Mouse (Mus musculus): ENCODE measurements around the gene Olfr726. TPM values are rescaled to one million over a fixed set of nuclear protein-coding genes. Genes with fewer than 3 reads are reported as not detected.

Gene Olfr726
- not detected for total RNA-seq (2021)

DNA sequence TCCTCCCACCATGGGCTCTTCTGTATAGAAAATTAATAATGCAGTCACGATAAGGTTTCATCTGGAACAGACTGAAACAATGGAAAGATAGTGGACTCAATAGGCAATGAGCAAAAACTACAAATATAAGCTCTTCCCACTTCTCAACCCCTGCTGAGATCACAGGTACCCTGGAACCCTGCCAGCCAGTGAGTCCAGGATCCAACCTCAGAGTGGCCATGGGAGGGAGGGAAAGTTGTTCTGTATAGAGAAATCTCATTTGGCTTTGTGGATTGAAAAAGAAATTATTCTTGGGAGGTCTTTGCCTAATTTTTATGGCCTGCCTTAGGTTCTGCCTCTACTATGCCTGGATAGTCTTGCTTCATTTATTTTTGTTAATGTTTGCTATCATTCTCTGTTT, at the start of gene Olfr726:
Gene Olfr726 (minus strand): TSS at position 101 of the 400 bp plus-strand sequence.
- intact Hi-C loops (cut with DNase I) = no loop called here
- DNase-seq (ENCODE audit: extremely low spot score in 1 of 2, low spot score in 2 of 2) = no peak

DNA sequence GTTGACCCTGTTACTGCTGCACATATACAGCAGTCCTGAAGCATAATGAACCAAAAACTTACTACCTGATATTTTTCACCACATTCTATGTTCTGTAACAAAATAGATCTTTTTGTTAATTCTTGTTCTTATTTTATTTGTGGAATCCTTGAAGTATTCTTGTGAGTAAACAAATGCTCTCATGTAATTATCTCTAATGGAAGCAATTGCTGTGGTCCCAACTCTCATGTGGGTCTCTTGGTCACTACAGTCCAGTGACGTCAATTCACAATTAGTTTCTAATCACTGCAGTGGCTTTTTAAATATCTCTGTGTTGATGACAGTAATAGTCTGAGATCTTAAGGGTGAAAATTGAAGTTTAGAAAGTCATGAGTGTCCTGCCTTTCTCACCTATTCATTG, 32.1 kb upstream of the Olfr726 start, which contains the start of gene Olfr727:
Gene Olfr727 (plus strand): TSS at position 301 of the 400 bp plus-strand sequence.
- DNase-seq (ENCODE audit: extremely low spot score in 1 of 2, low spot score in 2 of 2) = no peak
- intact Hi-C loops (cut with DNase I) = no loop called here

- DNase-seq (ENCODE audit: extremely low spot score in 1 of 2, low spot score in 2 of 2) = no peak
- intact Hi-C loops (cut with DNase I) = loop anchor here (5.0 kb wide), 1 partner anchor 720 kb away; no protein-coding TSS in a partner anchor
Measured at GRCm38 (mm10) chr14:50062733-50063104, 28.0 kb downstream of the Olfr726 start.

DNA sequence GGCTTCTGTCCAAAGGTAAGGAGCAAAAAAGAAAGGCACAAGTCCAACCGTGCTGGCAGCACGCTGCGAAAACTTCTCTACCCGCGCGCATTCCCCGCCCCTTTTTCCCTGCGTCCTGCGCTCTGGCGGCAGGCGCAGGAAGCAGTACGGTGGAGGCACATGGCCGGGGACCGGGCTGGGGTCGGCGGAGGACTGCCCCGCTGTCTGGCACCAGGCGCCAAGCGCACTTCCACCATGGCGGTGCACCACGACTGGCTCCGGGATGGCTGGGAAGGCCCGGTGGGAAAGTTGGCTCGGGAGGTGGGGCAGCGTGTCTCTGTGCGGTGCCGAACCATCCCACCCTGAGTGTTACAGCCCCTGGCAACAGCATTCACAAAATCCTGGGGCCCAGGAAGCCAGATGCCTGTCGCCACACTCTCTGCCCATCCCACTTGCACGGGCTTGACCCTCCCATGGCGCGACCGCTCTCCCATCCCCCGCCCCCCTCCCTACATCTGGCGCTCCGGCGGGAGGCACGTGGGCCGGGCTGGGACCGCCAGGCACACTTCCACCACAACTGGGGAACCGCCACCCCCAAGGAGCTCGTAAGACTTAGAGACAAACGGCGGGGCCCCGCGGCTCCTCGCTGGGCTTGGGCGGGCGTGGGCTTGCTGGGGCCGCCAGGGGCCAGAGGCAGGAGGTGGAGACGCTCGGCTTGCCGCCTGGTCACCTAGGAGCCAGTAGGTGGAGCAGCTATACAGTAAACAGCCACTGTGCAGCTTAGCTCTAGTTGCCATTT, 28.6 kb downstream of the Olfr726 start:
- intact Hi-C loops (cut with DNase I) = loop anchor here (5.0 kb wide), 1 partner anchor 720 kb away; no protein-coding TSS in a partner anchor
- peak; percentile 32 to 69 for DNase-seq (ENCODE audit: extremely low spot score in 1 of 2, low spot score in 2 of 2)

- peak in 1 of 2 experiments; percentile 26 for DNase-seq (ENCODE audit: extremely low spot score in 1 of 2, low spot score in 2 of 2)
- intact Hi-C loops (cut with DNase I) = loop anchor here (5.0 kb wide), 1 partner anchor 721 kb away; no protein-coding TSS in a partner anchor
Measured at GRCm38 (mm10) chr14:50061590-50061954, 29.2 kb downstream of the Olfr726 start.

GRCm38 (mm10) chr14:50061179-50061578, 29.6 kb downstream of the Olfr726 start:
- intact Hi-C loops (cut with DNase I) = loop anchor here (5.0 kb wide), 1 partner anchor 721 kb away; no protein-coding TSS in a partner anchor
- no peak for DNase-seq (ENCODE audit: extremely low spot score in 1 of 2, low spot score in 2 of 2)

GRCm38 (mm10) chr14:50040275-50040674, 50.5 kb downstream of the Olfr726 start, which contains the start of gene Olfr725:
Gene Olfr725, minus strand, starts transcription at chr14:50040375.
- intact Hi-C loops (cut with DNase I) = no loop called here
- DNase-seq (ENCODE audit: extremely low spot score in 1 of 2, low spot score in 2 of 2) = no peak

Other genes starting within 250 kb of the Olfr726 start
- gene Olfr722, start 189.0 kb downstream of the Olfr726 start, total RNA-seq (2021) = not detected
- not detected for gene Olfr723, start 159.2 kb downstream of the Olfr726 start, total RNA-seq (2021)
- not detected for gene Olfr724, start 127.7 kb downstream of the Olfr726 start, total RNA-seq (2021)
- gene Olfr725, start 50.6 kb downstream of the Olfr726 start, total RNA-seq (2021) = not detected
- gene Olfr727, start 32.2 kb upstream of the Olfr726 start, total RNA-seq (2021) = not detected
- gene Olfr728, start 51.7 kb upstream of the Olfr726 start, total RNA-seq (2021) = not detected
- not detected for gene Olfr729, start 62.0 kb upstream of the Olfr726 start, total RNA-seq (2021)
- not detected for gene Olfr730, start 97.2 kb upstream of the Olfr726 start, total RNA-seq (2021)
- not detected for gene Olfr731, start 150.9 kb upstream of the Olfr726 start, total RNA-seq (2021)
- gene Olfr732, start 193.3 kb upstream of the Olfr726 start, total RNA-seq (2021) = not detected
- gene Olfr733, start 210.6 kb upstream of the Olfr726 start, total RNA-seq (2021) = not detected
- gene Olfr734, start 235.8 kb upstream of the Olfr726 start, total RNA-seq (2021) = not detected

All from left cerebral cortex, postnatal 10 days (tissue).